In the genomic region with DNA sequence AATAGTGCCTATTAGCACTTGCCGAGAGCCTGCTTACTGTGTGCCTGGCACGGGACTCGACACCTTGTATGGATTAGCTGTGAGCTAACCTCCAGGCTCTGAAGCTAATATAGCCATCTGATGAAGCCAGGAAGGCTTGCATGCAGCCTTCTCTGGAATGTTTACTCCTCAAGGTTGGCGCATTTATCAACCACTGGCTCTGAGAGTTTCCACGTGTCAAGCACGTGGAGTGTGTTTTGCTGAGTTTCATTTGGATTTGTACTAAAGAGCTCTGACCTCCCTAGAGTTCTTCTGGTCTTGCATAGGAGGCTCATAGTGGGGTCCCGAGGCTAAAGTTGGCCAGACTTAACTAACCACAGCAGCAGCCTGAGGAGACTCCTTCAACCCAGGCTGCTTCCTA, we compare ENCODE assay signal across 23 mouse cellular contexts. TPM values are rescaled to one million over a fixed set of nuclear protein-coding genes. Genes with fewer than 3 reads are reported as not detected.
DNase-seq lines count a peak whose midpoint lies in the region; ATAC-seq and TF ChIP-seq lines count a peak whose summit lies in the region.
"Had no signal": no experiment of that assay in that cellular context is flagged by ENCODE, and none has a peak within 500 bp of the region (broad histone marks: within the 10 kb centered on the region; RNA-seq: fewer than 3 reads in every experiment).

No protein-coding gene starts in this region.

- peaks cover 42% of the 10 kb centered on the region for H3K4me1 ChIP-seq in embryonic facial prominence, embryonic 15.5 days
- H3K4me1 ChIP-seq in limb, embryonic 12.5 days (replicated peaks), result peaks cover 39% of the 10 kb centered on the region
- H3K4me1 ChIP-seq: forebrain, embryonic 15.5 days; hindbrain, embryonic 12.5 days had no signal

- DNase-seq in gastrocnemius, adult 2 months, result no peak
- DNase-seq in gastrocnemius, postnatal 14 days, result no peak
- DNase-seq in left cerebral cortex, adult 2 months (ENCODE audit: extremely low spot score in 1 of 2, low spot score in 2 of 2), result no peak
- no peak for DNase-seq in thymus, postnatal 0 days (ENCODE audit: low spot score)
- DNase-seq in thymus, postnatal 36 days, result no peak
- DNase-seq: adrenal gland, adult 8-10 months; adrenal gland, postnatal 36 days; cerebellum, adult 2 months; cerebellum, postnatal 14 days; embryo, embryonic 11 days; gastrocnemius, postnatal 25 days; heart, postnatal 10 days; heart, postnatal 4 days had no signal

- 47% methylated on average over 7 of the region's 7 CpGs for WGBS in embryonic facial prominence, embryonic 15.5 days
- WGBS in limb, embryonic 12.5 days, result 42% methylated on average over 7 of the region's 7 CpGs

- no peak overlapping the region for H3K4me2 ChIP-seq in embryonic facial prominence, embryonic 15.5 days (replicated peaks)
- no peak overlapping the region for H3K4me2 ChIP-seq in limb, embryonic 12.5 days
- H3K4me2 ChIP-seq: forebrain, embryonic 15.5 days; hindbrain, embryonic 12.5 days had no signal

- ATAC-seq in embryonic facial prominence, embryonic 15.5 days (ENCODE audit: insufficient number of reproducible peaks, low FRiP score, low TSS enrichment, low read depth), result no peak
- ATAC-seq in limb, embryonic 12.5 days (ENCODE audit: insufficient number of reproducible peaks, insufficient read depth, low FRiP score, low TSS enrichment, low read depth), result no peak
- ATAC-seq: forebrain, embryonic 15.5 days; hindbrain, embryonic 16.5 days; inflammation-experienced regulatory T-cells, adult 6 months; Patski had no signal

- H3K27me3 ChIP-seq in embryonic facial prominence, embryonic 15.5 days, result no peaks in the 10 kb centered on the region
- no peaks in the 10 kb centered on the region for H3K27me3 ChIP-seq in limb, embryonic 12.5 days
- H3K27me3 ChIP-seq: forebrain, embryonic 15.5 days; hindbrain, embryonic 12.5 days; Patski had no signal

- peak overlapping the region; percentile 84 for H3K27ac ChIP-seq in gastrocnemius, adult 2 months
- H3K27ac ChIP-seq in embryonic facial prominence, embryonic 15.5 days (replicated peaks), result peak overlapping the region; percentile 74; the same call in 1 of the 2 replicates
- peak overlapping the region; percentile 62; the same call in 1 of the 2 replicates for H3K27ac ChIP-seq in limb, embryonic 12.5 days
- H3K27ac ChIP-seq in left cerebral cortex, adult 2 months, result no peak overlapping the region
- H3K27ac ChIP-seq: forebrain, embryonic 15.5 days; hindbrain, embryonic 12.5 days had no signal

- peaks cover 5% of the 10 kb centered on the region; the same call in 1 of the 2 replicates for H3K36me3 ChIP-seq in embryonic facial prominence, embryonic 15.5 days
- no peaks in the 10 kb centered on the region for H3K36me3 ChIP-seq in limb, embryonic 12.5 days
- H3K36me3 ChIP-seq: forebrain, embryonic 15.5 days; hindbrain, embryonic 12.5 days had no signal

- no peak for TF ChIP-seq CTCF in gastrocnemius, adult 2 months (IDR thresholded peaks at IDR 0.05)
- no peak for TF ChIP-seq CTCF in left cerebral cortex, adult 2 months (IDR thresholded peaks at IDR 0.05)

- H3K9me3 ChIP-seq in embryonic facial prominence, embryonic 15.5 days (replicated peaks), result no peaks in the 10 kb centered on the region
- no peaks in the 10 kb centered on the region for H3K9me3 ChIP-seq in limb, embryonic 12.5 days
- H3K9me3 ChIP-seq: forebrain, embryonic 15.5 days; hindbrain, embryonic 12.5 days had no signal

- intact Hi-C loops in gastrocnemius, adult 2 months (cut with DNase I), result no loop called here
- intact Hi-C loops in gastrocnemius, postnatal 14 days (cut with DNase I; ENCODE audit: low total_unique reads), result no loop called here
- intact Hi-C loops in left cerebral cortex, adult 2 months (cut with DNase I), result no loop called here

- no peak overlapping the region for H3K9ac ChIP-seq in embryonic facial prominence, embryonic 15.5 days
- H3K9ac ChIP-seq in limb, embryonic 12.5 days (replicated peaks), result no peak overlapping the region
- H3K9ac ChIP-seq: forebrain, embryonic 15.5 days; hindbrain, embryonic 12.5 days had no signal

- no peak overlapping the region for H3K4me3 ChIP-seq in gastrocnemius, adult 2 months
- H3K4me3 ChIP-seq in embryonic facial prominence, embryonic 15.5 days (replicated peaks), result no peak overlapping the region
- H3K4me3 ChIP-seq in limb, embryonic 12.5 days (replicated peaks), result no peak overlapping the region
- H3K4me3 ChIP-seq in left cerebral cortex, adult 2 months, result no peak overlapping the region
- H3K4me3 ChIP-seq: forebrain, embryonic 15.5 days; hindbrain, embryonic 12.5 days had no signal

RNA-seq across cellular contexts. Expression of a gene that starts 55.2 kb away (rescaled TPM):
- under 1 TPM; 0.74 to 0.89 TPM for total RNA-seq in gastrocnemius, adult 2 months (2021)
- total RNA-seq in gastrocnemius, postnatal 14 days (2021), result under 1 TPM; 0.75 to 0.96 TPM
- polyA plus RNA-seq in embryonic facial prominence, embryonic 15.5 days (2015; fragmentation: Nextera tagmentation; extraction: Ambion mirVana), result 8.3 and 9.7 TPM in 2 replicates
- polyA plus RNA-seq in limb, embryonic 12.5 days (2016; fragmentation: Nextera tagmentation; extraction: Ambion mirVana), result 6.3 and 7.2 TPM in 2 replicates
- total RNA-seq in left cerebral cortex, adult 2 months (2021), result 1 to 10 TPM; 4.2 to 4.6 TPM
- polyA plus RNA-seq in thymus, postnatal 0 days (2015; fragmentation: Nextera tagmentation; extraction: Ambion mirVana), result 0.46 and 0.55 TPM in 2 replicates
- total RNA-seq: common myeloid progenitor, adult 5-6 weeks; granulocyte monocyte progenitor cell, adult 5-6 weeks; MEL had no signal
- polyA plus RNA-seq: Patski had no signal
